Mouse (Mus musculus) left cerebral cortex, adult 18-20 months (tissue): ENCODE data around the gene Pcsk1n. TPM values are rescaled to one million over a fixed set of nuclear protein-coding genes. Genes with fewer than 3 reads are reported as not detected.
A peak's percentile ranks its signal among the peaks of the same experiment; 100 is the strongest.
"Not testable (repeated sequence)": the region's sequence is repeated elsewhere in the genome, so short reads cannot be mapped to it uniquely, and the experiment has no call there.

Source experiments
- DNase-seq, 2 experiments: peaks; one replicate each; pipeline ENCODE4 v3.0.0; 2021 to 2022; ENCODE audit warnings: low spot score in 2 of 2, mixed read lengths in 1 of 2
- long read RNA-seq, 2 experiments: library from polyadenylated mRNA; stranded (forward); transcript quantifications; one replicate each; pipeline ENCODE4 v2.0.0; 2021
- total RNA-seq, 2 experiments: library from RNA; stranded (reverse); gene quantifications; 2 replicates each; pipeline ENCODE4 v1.2.3; 2021

Pcsk1n gene
- 100 to 1,000 TPM; 480 to 519 TPM for total RNA-seq
- long read RNA-seq, experiment 1, transcript Pcsk1n-201 (3 exons, 2,193 nt) = major isoform, 1,712 of 1,792 reads
- long read RNA-seq, experiment 1, partial matches to known transcripts = 29 of 1,792 reads
- long read RNA-seq, experiment 1, other reads (novel, unspliced or antisense) = 51 of 1,792 reads
- long read RNA-seq, experiment 2, transcript Pcsk1n-201 (3 exons, 2,193 nt) = major isoform, 1,373 of 1,467 reads
- long read RNA-seq, experiment 2, partial matches to known transcripts = 34 of 1,467 reads
- long read RNA-seq, experiment 2, other reads (novel, unspliced or antisense) = 60 of 1,467 reads

GRCm38 (mm10) chrX:7919601-7920383 is at the start of gene Pcsk1n:
Pcsk1n (plus strand) TSS chrX:7919822.
- DNase-seq = peak; percentile 43 to 46

GRCm38 (mm10) chrX:7869826-7870225 is 49.8 kb upstream of the Pcsk1n start:
- no peak for DNase-seq

GRCm38 (mm10) chrX:7878007-7878419 is 41.6 kb upstream of the Pcsk1n start, which contains the start of gene Pim2:
Pim2 (plus strand) TSS chrX:7878262.
- DNase-seq = peak; percentile 65 to 84

GRCm38 (mm10) chrX:7878495-7878894 is 41.1 kb upstream of the Pcsk1n start:
- DNase-seq = peak; percentile 9 to 32

- peak; percentile 50 to 51 for DNase-seq
Observed at GRCm38 (mm10) chrX:7879819-7880218, 39.8 kb upstream of the Pcsk1n start.

GRCm38 (mm10) chrX:7883841-7884567 is 35.6 kb upstream of the Pcsk1n start, which contains the start of gene Slc35a2:
Slc35a2 (plus strand) TSS chrX:7884028.
- DNase-seq = peak; percentile 60 to 75

GRCm38 (mm10) chrX:7898211-7898610 is 21.4 kb upstream of the Pcsk1n start:
- DNase-seq = no peak

GRCm38 (mm10) chrX:7898880-7899874 is 20.4 kb upstream of the Pcsk1n start, which contains the start of the genes Pqbp1 and Timm17b:
Pqbp1 (minus strand) TSS chrX:7899269.
Timm17b (plus strand) TSS chrX:7899357.
- peak; percentile 83 to 87 for DNase-seq

- no peak for DNase-seq
Observed at GRCm38 (mm10) chrX:7904441-7904840, 15.2 kb upstream of the Pcsk1n start.

GRCm38 (mm10) chrX:7907735-7908134 is 11.9 kb upstream of the Pcsk1n start, which contains the start of gene Gm10491:
Gm10491 (minus strand) TSS chrX:7907835.
- no peak for DNase-seq

- DNase-seq = not testable (repeated sequence)
Observed at GRCm38 (mm10) chrX:7909242-7909641, 10.4 kb upstream of the Pcsk1n start, which contains the start of gene Gm10490. Gm10490 (plus strand) TSS chrX:7909542.

- no peak for DNase-seq
Observed at GRCm38 (mm10) chrX:7910473-7910872, 9.1 kb upstream of the Pcsk1n start.

GRCm38 (mm10) chrX:7915669-7916068 is 4.0 kb upstream of the Pcsk1n start:
- not testable (repeated sequence) for DNase-seq

- not testable (repeated sequence) for DNase-seq
Observed at GRCm38 (mm10) chrX:7917960-7918359, 1.7 kb upstream of the Pcsk1n start.

- peak in 1 of 2 experiments; percentile 13 for DNase-seq
Observed at GRCm38 (mm10) chrX:7922032-7922431, 2.4 kb downstream of the Pcsk1n start.

GRCm38 (mm10) chrX:7926266-7926665 is 6.6 kb downstream of the Pcsk1n start:
- no peak for DNase-seq

GRCm38 (mm10) chrX:7927116-7927515 is 7.5 kb downstream of the Pcsk1n start:
- no peak for DNase-seq

- DNase-seq = no peak
Observed at GRCm38 (mm10) chrX:7928270-7928790, 8.7 kb downstream of the Pcsk1n start, which contains the start of gene Eras. Eras (minus strand) TSS chrX:7928607.

- DNase-seq = no peak
Observed at GRCm38 (mm10) chrX:7936874-7937273, 17.3 kb downstream of the Pcsk1n start.
